Mouse (Mus musculus) ES-E14 (cell line): ENCODE data around the gene Add1. TPM values are rescaled to one million over a fixed set of nuclear protein-coding genes. Genes with fewer than 3 reads are reported as not detected.

Experiments
- DNase-seq: peaks from one replicate; pipeline ENCODE4 v3.0.0-alpha.2; 2013; ENCODE audit warnings: low read depth, low spot score
- H3K27ac ChIP-seq: 2 replicates; pipeline ENCODE4 v1.5.1; 2012; ENCODE audit warnings: low read depth, mild to moderate bottlenecking, low read length, moderate library complexity, mixed read lengths; ENCODE audit not compliant: poor library complexity, insufficient read depth, severe bottlenecking
- H3K36me3 ChIP-seq: 2 replicates; pipeline ENCODE4 v1.6.1; 2012; ENCODE audit warnings: mild to moderate bottlenecking, low read length, moderate library complexity, mixed read lengths; ENCODE audit not compliant: control insufficient read depth, poor library complexity, insufficient read depth, severe bottlenecking
- H3K4me1 ChIP-seq, 2 experiments: fragments of 150-350 bp in 1 of 2; sonication (generic) in 1 of 2; 2 replicates each; pipeline ENCODE4 v1.6.1; 2012; ENCODE audit warnings: low read length in 2 of 2, mild to moderate bottlenecking in 1 of 2, mixed read lengths in 1 of 2; ENCODE audit not compliant: control insufficient read depth in 2 of 2, insufficient read depth in 2 of 2, poor library complexity in 1 of 2
- H3K4me3 ChIP-seq, 2 experiments: fragments of 150-350 bp in 1 of 2; sonication (generic) in 1 of 2; 2 replicates each; pipeline ENCODE4 v1.5.1; 2012; ENCODE audit warnings: low read length in 2 of 2, low read depth in 1 of 2, mild to moderate bottlenecking in 1 of 2, mixed read lengths in 1 of 2; ENCODE audit not compliant: insufficient read depth in 1 of 2, poor library complexity in 1 of 2, severe bottlenecking in 1 of 2
- H3K9ac ChIP-seq: 2 replicates; pipeline ENCODE4 v1.6.1; 2012; ENCODE audit warnings: low read depth, mild to moderate bottlenecking, low read length, mixed read lengths; ENCODE audit not compliant: poor library complexity, insufficient read depth, severe bottlenecking
- H3K9me3 ChIP-seq: fragments of 150-350 bp; sonication (generic); 2 replicates; pipeline ENCODE4 v1.6.1; 2012; ENCODE audit warnings: low read depth, mild to moderate bottlenecking, low read length; ENCODE audit not compliant: control insufficient read depth, insufficient read depth
- CHD2 ChIP-seq: IDR thresholded peaks from 2 replicates; pipeline ENCODE4 v1.6.1; 2014; ENCODE audit warnings: mild to moderate bottlenecking, low read depth, low read length, inconsistent platforms
- HCFC1 ChIP-seq: IDR thresholded peaks from 2 replicates; pipeline ENCODE4 v1.6.1; 2012; ENCODE audit warnings: low read length, inconsistent platforms, borderline replicate concordance; ENCODE audit not compliant: insufficient read depth
- MAFK ChIP-seq: IDR thresholded peaks from 2 replicates; pipeline ENCODE4 v1.6.1; 2014; ENCODE audit warnings: mild to moderate bottlenecking, low read depth, low read length, inconsistent platforms; ENCODE audit not compliant: insufficient read depth
- ZC3H11A ChIP-seq: IDR thresholded peaks from 2 replicates; pipeline ENCODE4 v1.6.1; 2012; ENCODE audit warnings: low read depth, mild to moderate bottlenecking, inconsistent platforms, low read length, borderline replicate concordance
- ZNF384 ChIP-seq: IDR thresholded peaks from 2 replicates; pipeline ENCODE4 v1.6.1; 2012; ENCODE audit warnings: low read depth, low read length, inconsistent platforms
- in situ Hi-C, 2 experiments: fragments of 600-800 bp; cut with MboI; formaldehyde crosslinking; loops; one replicate each; pipeline ENCODE4 v1.15.1; 2025; ENCODE audit warnings: low sequenced_read_pairs in 2 of 2, inconsistent platforms in 1 of 2; ENCODE audit not compliant: unreplicated experiment in 2 of 2
- total RNA-seq: library from RNA; depleted of rRNA; stranded (reverse); fragments of 300-350 nt; gene quantifications from 2 replicates; pipeline ENCODE4 v1.2.3, GENCODE M21; 2012

Gene Add1
- total RNA-seq, 1 experiment = 78.4 TPM

GRCm38 (mm10) chr5:34526477-34526775 is 47.0 kb upstream of the Add1 start:
- Histone ChIP-seq H3K9me3 (no peaks in the 10 kb centered on the region), H3K4me3 (peak overlapping the region in 1 of 2 experiments; percentile 79; a peak in 1 of 4 replicates), H3K4me1 (0 out of 4 replicates have a peak, but pooled peaks cover 0 to 6% of the 10 kb centered on the region in 2 experiments), H3K9ac (no peak overlapping the region), H3K36me3 (no peaks in the 10 kb centered on the region), H3K27ac (no peak overlapping the region)
- TF ChIP-seq CHD2 (no peak), ZC3H11A (no peak)
- in situ Hi-C loops = no loop called here
- peak; percentile 12 for DNase-seq

DNA sequence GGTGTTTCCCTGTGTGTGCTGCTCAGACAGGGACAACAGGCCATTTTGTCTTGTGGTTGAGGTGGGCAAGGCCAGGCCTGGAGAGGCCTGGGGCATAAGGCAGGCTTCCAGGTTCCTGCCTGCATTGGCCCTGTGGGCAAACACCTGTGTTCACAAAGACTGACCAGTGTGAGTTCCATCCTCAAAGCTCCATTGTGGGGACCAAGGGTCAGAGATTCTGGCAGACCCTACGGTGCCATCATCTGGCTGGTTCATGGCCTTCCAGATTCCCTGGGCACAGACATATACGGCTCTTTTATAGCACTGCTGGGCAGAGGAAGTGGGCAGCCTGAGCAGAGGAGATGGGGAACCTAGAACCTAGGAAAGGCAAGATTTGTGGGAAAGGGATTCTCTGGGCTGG is 46.1 kb upstream of the Add1 start:
- in situ Hi-C loops = no loop called here
- Histone ChIP-seq H3K9me3 (no peaks in the 10 kb centered on the region), H3K4me3 (no peak overlapping the region), H3K4me1 (0 out of 4 replicates have a peak, but pooled peaks cover 0 to 6% of the 10 kb centered on the region in 2 experiments), H3K9ac (no peak overlapping the region), H3K27ac (no peak overlapping the region), H3K36me3 (no peaks in the 10 kb centered on the region)
- no peak for DNase-seq
- TF ChIP-seq MAFK (no peak), HCFC1 (no peak), CHD2 (no peak), ZNF384 (no peak), ZC3H11A (no peak)

DNA sequence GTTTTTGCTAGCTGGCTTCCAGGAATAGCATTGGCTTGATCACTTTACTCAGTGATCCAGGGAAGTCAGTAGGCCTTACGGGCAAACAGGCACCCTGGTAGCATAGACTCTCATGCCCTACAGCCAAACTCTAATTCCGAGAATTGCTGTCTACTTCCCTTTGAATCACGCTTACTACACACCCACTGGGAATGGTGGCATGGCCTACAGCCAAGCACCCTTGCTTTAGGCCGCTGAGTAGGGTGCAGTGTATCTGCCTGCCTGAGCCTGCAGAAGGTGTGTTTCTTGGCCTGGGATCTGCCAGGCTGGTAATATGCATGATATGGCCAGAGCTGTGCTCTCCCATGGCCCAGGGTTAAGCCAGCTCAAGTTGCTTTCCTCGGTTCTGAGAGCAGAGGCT is 44.7 kb upstream of the Add1 start:
- H3K9ac ChIP-seq = no peak overlapping the region
- no peak for DNase-seq
- no peak overlapping the region for H3K4me3 ChIP-seq
- no peaks in the 10 kb centered on the region for H3K36me3 ChIP-seq
- in situ Hi-C loops = no loop called here
- no peak for TF ChIP-seq ZNF384
- H3K9me3 ChIP-seq = no peaks in the 10 kb centered on the region
- no peak overlapping the region for H3K27ac ChIP-seq
- H3K4me1 ChIP-seq = 0 out of 4 replicates have a peak, but pooled peaks cover 0 to 6% of the 10 kb centered on the region in 2 experiments

- in situ Hi-C loops = no loop called here
- no peak overlapping the region for H3K27ac ChIP-seq
Observed at GRCm38 (mm10) chr5:34530116-34530515, 43.3 kb upstream of the Add1 start.

DNA sequence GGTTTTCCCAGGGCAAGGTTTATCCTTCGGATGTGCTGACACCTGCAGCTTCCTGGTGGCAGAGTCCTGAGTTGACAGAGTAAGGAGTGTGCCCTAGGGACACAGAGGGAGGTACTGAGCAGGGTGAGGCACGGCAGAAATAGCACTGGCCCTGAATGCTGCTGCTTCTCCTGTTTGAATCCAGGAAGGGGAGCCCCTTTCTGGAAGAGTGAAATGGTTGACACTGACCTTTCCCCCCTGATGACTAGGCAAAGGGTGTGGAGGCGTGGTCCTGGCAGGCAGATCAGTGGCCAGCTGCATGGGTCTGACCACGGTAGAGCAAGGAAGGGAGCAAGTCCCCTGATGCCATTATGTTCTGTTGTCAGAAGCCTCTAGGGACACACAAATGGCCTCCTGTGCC is 42.8 kb upstream of the Add1 start:
- in situ Hi-C loops = no loop called here
- DNase-seq = no peak
- H3K9ac ChIP-seq = no peak overlapping the region
- TF ChIP-seq CHD2 = no peak
- no peak for TF ChIP-seq ZNF384
- TF ChIP-seq HCFC1 = no peak
- no peak for TF ChIP-seq MAFK
- TF ChIP-seq ZC3H11A = no peak
- H3K27ac ChIP-seq = no peak overlapping the region
- no peaks in the 10 kb centered on the region for H3K9me3 ChIP-seq
- 0 out of 4 replicates have a peak, but pooled peaks cover 0 to 3% of the 10 kb centered on the region in 2 experiments for H3K4me1 ChIP-seq
- no peak overlapping the region for H3K4me3 ChIP-seq
- H3K36me3 ChIP-seq = no peaks in the 10 kb centered on the region

More at GRCm38 (mm10) chr5:34530116-34530515, 43.3 kb upstream of the Add1 start:
- TF ChIP-seq ZC3H11A (no peak), ZNF384 (no peak), CHD2 (no peak), HCFC1 (no peak)
- H3K9me3 ChIP-seq = no peaks in the 10 kb centered on the region
- no peak overlapping the region for H3K9ac ChIP-seq
- H3K4me1 ChIP-seq = 0 out of 4 replicates have a peak, but pooled peaks cover 0 to 3% of the 10 kb centered on the region in 2 experiments
- H3K36me3 ChIP-seq = no peaks in the 10 kb centered on the region
- no peak for DNase-seq
- H3K4me3 ChIP-seq = no peak overlapping the region
